Mouse (Mus musculus): ENCODE measurements around the gene Naaladl2. TPM values are rescaled to one million over a fixed set of nuclear protein-coding genes. Genes with fewer than 3 reads are reported as not detected.

The Naaladl2 gene
- polyA plus RNA-seq, 1 experiment from 2014 or later = 1.9 TPM

DNA sequence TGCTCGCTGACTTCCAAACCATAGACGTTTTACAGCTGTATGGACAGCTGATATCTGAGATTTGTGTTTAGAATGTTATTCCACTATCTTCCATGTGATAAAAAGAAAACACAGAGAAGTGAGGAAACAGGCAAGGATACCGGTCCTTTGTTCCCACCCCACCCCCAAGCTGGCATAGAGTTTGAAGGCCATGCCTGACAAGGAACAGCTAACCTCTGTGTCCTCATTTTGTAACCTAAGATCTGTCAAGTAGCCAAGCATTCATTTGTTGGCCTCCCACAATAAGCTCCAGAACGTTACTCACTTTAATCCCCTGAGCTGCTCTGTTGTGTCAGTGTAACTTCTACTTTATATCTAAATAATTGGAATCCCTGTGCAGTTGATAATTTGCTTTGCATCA, 161.9 kb downstream of the Naaladl2 start:
- DNase-seq (ENCODE audit: low spot score) = no peak

DNA sequence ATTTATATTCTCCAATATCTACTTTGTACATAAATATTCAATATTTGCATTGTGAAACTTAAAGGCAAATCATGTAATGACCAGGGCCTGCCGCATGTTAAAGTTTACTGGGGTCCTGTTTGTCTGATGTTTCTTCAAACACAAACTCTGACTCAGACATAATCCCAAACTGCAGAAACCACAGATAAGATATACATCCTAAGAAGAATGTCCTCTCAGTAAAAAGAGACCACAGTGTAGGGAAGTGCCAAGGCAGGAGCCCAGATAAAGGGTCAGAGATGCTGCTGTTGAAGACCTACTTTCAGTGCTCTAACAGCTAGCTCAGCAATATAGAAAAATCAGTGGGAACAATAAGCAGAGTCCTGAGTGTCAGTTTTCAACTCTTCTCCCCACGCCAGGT, 201.9 kb downstream of the Naaladl2 start:
- no peak for DNase-seq (ENCODE audit: low spot score)

GRCm38 (mm10) chr3:24938507-24939182, 205.4 kb downstream of the Naaladl2 start:
- DNase-seq (ENCODE audit: low spot score) = no peak

DNA sequence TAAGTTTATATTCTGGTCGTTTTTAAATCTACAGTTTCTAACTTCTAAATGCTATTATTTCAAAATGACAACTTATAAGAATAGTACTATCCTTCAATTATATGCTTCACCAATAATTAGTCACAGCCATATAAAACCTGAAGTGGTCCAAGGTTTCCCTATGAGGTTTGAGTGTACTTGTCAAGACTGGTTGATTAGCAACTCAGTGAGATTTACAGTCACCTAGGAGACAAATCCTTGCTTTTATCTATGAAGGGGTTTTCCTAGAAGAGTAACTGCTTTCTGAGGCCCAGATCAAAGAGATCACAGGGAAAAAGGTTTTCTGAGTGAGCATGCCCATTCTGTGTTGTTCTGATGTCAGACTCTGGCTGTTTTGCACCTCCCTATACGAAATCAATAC, 222.2 kb downstream of the Naaladl2 start:
- no peak for DNase-seq (ENCODE audit: low spot score)

GRCm38 (mm10) chr3:24921401-24921800, 222.7 kb downstream of the Naaladl2 start:
- no peak for DNase-seq (ENCODE audit: low spot score)

GRCm38 (mm10) chr3:24905425-24905960, 238.6 kb downstream of the Naaladl2 start:
- no peak for DNase-seq (ENCODE audit: low spot score)

GRCm38 (mm10) chr3:24888801-24889200, 255.3 kb downstream of the Naaladl2 start:
- DNase-seq (ENCODE audit: low spot score) = no peak

- no peak for DNase-seq (ENCODE audit: low spot score)
Observed at GRCm38 (mm10) chr3:24872254-24872653, 271.8 kb downstream of the Naaladl2 start.

DNA sequence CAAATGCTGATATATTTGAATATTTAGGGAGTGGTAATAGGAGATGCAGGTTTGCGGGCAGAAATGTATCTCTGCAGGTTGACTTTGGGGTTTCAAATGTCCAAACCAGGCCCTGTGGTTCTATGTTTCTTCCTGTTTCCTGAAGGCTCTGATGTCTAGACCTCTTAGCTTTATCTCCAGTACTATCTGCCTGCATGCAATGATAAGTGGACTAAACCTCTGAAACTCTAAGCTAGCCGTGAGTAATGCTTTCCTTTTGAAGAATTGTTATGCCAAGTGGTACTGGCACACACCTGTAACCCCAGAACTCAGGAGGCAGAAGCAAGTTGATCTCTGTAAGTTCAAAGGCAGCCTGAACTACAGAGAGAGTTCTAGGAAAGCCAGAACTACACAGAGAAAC, 291.1 kb downstream of the Naaladl2 start:
- no peak for DNase-seq (ENCODE audit: low spot score)

DNA sequence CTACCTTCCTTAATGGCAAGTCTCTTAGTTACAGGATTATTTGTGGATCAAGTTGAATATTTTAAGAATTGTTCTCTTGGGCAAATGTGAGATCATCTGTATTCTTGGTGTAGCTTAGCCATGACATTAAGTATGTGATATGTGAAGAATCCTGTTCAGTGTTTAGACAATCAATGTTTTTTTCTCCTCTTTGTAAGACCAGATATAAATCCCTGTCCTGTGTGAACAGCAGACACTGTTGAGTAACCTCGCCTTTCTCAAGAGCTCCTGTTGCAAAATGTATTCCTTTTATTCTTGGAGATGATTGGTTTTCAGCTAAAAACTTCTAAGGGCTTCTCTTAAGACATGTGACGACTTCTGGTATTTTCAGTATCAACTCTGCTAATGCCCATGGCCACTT, 347.3 kb downstream of the Naaladl2 start:
- DNase-seq (ENCODE audit: low spot score) = no peak

DNA sequence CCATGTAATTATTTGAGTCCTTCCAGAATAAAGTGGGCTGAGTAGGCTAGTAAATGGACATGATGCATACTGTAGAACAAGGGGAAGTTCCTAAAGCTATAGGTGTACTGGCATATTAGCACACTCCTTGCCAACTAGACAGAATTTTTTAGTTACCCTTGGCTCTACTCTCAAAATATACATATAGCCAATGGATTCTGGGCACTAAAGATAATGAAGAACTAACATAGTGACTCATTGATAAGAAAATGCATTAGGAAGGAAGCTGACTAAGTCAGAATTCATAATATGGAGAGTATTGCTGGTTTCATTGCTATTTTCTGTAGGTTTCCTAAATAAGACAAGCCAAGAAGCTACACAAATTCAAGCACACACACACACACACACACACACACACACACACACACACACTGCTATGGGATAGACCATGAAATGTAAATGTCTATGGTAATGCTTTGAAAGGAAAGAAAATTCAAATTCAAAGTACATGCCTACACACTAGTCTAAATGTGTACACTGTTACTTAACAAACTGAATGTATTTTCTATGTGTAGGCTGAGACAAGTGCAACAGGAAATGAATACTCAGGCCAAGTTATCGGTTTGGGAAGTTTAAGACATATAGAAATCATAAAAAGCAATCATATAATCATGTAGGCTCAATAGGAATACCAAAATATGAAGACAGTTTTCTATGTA, 356.5 kb downstream of the Naaladl2 start:
- no peak for DNase-seq (ENCODE audit: low spot score)

DNA sequence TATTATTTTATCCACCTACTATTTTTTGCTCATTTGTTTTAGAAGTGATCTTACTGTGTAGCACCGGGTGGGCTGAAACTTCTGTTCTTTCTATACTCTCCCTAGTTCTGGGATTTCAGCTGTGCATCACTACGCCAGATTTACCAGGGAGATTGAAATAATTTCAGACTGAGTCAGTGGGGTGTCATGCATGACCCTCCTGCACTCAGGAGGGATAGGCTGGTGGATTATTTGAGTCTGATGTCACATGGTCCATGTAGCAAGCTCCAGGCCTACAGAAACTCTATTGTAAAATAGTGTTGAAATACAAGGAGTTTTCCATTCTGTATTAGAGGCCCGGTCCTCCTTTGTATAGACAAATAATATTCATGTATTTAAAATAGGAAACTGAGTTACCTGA, 360.0 kb downstream of the Naaladl2 start:
- DNase-seq (ENCODE audit: low spot score) = no peak

- DNase-seq (ENCODE audit: low spot score) = no peak
Observed at GRCm38 (mm10) chr3:24783462-24783829, 360.6 kb downstream of the Naaladl2 start.

DNA sequence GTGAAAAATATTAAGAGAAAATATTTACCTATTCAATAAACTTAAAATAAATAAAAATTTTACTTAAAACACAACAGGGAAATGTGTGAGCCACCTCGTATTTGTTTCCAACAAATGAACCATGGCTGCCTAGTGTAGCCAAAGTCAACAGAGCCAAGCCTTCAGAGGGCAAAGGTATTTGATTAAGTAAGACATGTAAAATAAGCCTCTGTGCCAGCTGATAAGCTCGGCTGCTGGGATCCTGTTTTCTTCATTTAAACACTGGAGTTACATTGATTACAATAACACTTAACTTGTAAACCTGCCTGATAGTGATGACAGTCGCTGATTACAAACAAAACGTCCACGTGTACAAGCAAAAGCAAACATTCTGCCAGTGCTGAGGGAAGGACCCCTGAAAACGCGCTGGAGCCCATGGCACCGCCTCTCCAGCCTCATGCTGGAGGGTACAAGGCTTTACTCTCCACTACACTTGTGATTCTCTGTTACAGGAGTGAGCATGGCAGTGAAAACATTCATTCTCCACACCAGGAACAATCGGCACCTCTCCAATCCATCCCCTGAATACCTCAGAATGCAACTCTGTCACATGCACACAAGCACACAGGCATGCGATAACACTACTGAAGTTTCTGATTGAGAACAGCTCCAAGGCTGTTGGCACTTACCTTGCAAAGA, 361.1 kb downstream of the Naaladl2 start:
- no peak for DNase-seq (ENCODE audit: low spot score)

DNA sequence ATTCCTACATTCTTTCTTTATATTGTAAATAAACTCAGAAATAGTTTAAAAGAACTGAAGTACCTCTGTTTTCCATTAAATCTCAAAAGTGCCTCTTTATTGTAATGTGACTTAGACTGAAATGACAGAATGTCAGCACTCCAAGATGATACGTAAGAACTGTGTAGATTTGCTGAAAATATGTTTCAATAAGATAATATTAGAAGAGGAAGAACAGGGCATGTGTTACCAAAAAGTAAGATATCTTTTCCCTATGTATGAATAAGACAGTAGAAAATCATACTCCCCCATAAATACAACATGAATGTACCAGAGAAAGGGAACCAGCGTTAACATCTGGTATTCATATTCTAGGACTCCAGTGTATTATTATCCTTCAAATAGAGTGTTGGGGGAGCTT, 362.4 kb downstream of the Naaladl2 start:
- DNase-seq (ENCODE audit: low spot score) = no peak

GRCm38 (mm10) chr3:24778416-24778815, 365.6 kb downstream of the Naaladl2 start:
- no peak for DNase-seq (ENCODE audit: low spot score)

GRCm38 (mm10) chr3:24749055-24749454, 395.0 kb downstream of the Naaladl2 start:
- no peak for DNase-seq (ENCODE audit: low spot score)

DNA sequence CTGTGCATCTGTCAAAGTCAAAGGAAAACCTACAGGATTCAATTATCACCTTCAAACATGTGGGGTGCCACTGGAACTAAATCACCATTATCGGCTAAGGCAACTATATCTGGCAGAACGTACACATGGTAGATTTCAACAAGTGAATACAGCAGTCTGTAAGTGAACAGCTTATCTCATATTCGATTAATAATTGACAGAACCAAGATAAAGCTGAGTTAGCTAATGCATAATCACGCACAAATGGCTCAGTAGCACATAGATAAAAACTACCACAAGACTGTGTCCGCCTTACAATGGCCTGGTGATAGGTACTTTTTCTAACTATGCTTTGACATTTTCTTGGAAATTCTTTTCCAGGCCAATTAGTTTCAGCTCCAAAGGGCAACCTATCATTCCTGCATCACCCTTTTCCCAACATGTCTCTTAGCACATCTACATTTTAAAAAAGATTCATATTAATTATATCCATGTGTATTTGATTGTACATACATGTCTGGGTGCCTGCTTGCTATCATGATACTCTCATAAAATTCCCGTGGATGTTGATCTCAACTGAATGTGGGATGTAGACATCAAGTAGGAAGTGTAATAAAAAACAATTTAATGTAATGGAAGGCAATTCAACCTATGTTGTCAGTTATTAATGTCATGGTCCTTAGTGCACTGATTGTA, 396.7 kb downstream of the Naaladl2 start:
- no peak for DNase-seq (ENCODE audit: low spot score)

- DNase-seq (ENCODE audit: low spot score) = no peak
Observed at GRCm38 (mm10) chr3:24743946-24744345, 400.1 kb downstream of the Naaladl2 start.

DNA sequence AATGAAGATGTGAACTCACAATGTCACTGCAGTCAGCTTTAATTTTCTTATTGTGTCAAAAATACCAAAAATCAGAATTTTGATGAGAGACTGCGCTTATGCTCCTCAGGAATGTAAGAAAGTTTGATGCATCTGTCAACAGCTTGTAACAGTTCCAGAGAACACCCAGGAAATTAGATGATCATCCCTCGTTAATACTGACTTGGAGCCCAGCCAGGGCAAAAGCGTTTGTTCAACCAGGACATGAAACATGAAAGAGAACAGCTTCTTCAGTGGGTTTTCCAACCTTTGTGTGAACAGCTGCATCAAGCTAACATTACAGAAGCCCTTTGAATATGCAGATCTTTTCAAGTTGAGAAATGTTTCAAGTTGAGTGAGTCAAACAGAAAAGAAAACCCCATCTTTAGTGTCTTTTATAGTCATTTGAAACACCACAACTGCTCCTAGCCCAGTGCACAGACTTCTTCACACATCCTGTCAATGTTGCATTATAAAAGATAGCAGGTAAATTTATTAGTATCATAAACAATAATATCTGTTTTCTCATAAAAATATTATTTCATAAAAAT, 424.8 kb downstream of the Naaladl2 start:
- no peak for DNase-seq (ENCODE audit: low spot score)

- no peak for DNase-seq (ENCODE audit: low spot score)
Observed at GRCm38 (mm10) chr3:24714770-24715169, 429.3 kb downstream of the Naaladl2 start.
